27 mouse cellular contexts compared by ENCODE assay signal in the genomic region with DNA sequence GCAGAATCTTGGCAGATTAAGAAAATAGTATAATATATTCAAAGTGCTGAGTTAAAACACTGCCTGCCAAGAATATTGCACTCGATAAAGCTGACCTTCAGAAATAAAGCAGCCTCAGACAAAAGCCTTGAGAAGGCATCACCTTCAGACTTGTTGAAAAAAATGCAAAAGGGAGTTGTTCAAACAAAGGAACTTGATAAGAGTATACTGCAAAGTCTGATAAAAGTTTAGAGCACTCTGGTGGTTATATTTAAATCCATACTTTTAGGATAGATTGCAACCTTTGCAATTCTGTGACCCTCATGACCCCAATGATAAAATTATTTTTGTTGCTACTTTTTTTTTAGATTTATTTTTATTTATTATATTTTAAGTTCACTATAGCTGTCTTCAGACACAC. TPM values are rescaled to one million over a fixed set of nuclear protein-coding genes. Genes with fewer than 3 reads are reported as not detected.
DNase-seq lines count a peak whose midpoint lies in the region; ATAC-seq and TF ChIP-seq lines count a peak whose summit lies in the region.
"Had no signal": no experiment of that assay in that cellular context is flagged by ENCODE, and none has a peak within 500 bp of the region (broad histone marks: within the 10 kb centered on the region; RNA-seq: fewer than 3 reads in every experiment).

No protein-coding gene starts in this region.

- WGBS in forebrain, embryonic 14.5 days: 93% methylated on average over 1 of the region's 1 CpGs
- WGBS in forebrain, embryonic 15.5 days: 91% methylated on average over 1 of the region's 1 CpGs

- TF ChIP-seq RAD21 in MEL (IDR thresholded peaks at IDR 0.05; ENCODE audit: low read depth, low read length): no peak

- H3K27ac ChIP-seq in forebrain, embryonic 14.5 days (ENCODE audit: low read depth, low read length): no peak overlapping the region
- H3K27ac ChIP-seq in forebrain, embryonic 15.5 days (replicated peaks): no peak overlapping the region
- no peak overlapping the region for H3K27ac ChIP-seq in MEL (ENCODE audit: control insufficient read depth, low read depth, low read length)
- H3K27ac ChIP-seq: embryonic facial prominence, embryonic 13.5 days; embryonic facial prominence, embryonic 15.5 days; forebrain, embryonic 10.5 days; forebrain, embryonic 12.5 days had no signal

- no peak overlapping the region for H3K4me3 ChIP-seq in forebrain, embryonic 14.5 days (ENCODE audit: low read depth, low read length)
- no peak overlapping the region for H3K4me3 ChIP-seq in forebrain, embryonic 15.5 days
- H3K4me3 ChIP-seq in MEL (ENCODE audit: control insufficient read depth in 1 of 2, insufficient read depth in 1 of 2, low read depth in 2 of 2, low read length in 2 of 2): no peak overlapping the region
- H3K4me3 ChIP-seq: embryonic facial prominence, embryonic 13.5 days; embryonic facial prominence, embryonic 15.5 days; erythroblast, embryonic 14.5 days; forebrain, embryonic 10.5 days; forebrain, embryonic 12.5 days had no signal

- H3K4me2 ChIP-seq in forebrain, embryonic 14.5 days (ENCODE audit: low read length): no peak overlapping the region
- H3K4me2 ChIP-seq in forebrain, embryonic 15.5 days (replicated peaks): no peak overlapping the region
- H3K4me2 ChIP-seq: embryonic facial prominence, embryonic 13.5 days; embryonic facial prominence, embryonic 15.5 days; forebrain, embryonic 12.5 days had no signal

- H3K9ac ChIP-seq in forebrain, embryonic 14.5 days (ENCODE audit: low read length): no peak overlapping the region
- no peak overlapping the region for H3K9ac ChIP-seq in forebrain, embryonic 15.5 days (replicated peaks)
- no peak overlapping the region for H3K9ac ChIP-seq in MEL (ENCODE audit: control insufficient read depth, low read depth, low read length, poor library complexity, severe bottlenecking)
- H3K9ac ChIP-seq: embryonic facial prominence, embryonic 13.5 days; embryonic facial prominence, embryonic 15.5 days; forebrain, embryonic 12.5 days had no signal

- H3K27me3 ChIP-seq in forebrain, embryonic 14.5 days (replicated peaks; ENCODE audit: control insufficient read depth, insufficient read depth, low read length): no peaks in the 10 kb centered on the region
- H3K27me3 ChIP-seq in forebrain, embryonic 15.5 days: no peaks in the 10 kb centered on the region
- H3K27me3 ChIP-seq in MEL (ENCODE audit: control insufficient read depth in 1 of 2, insufficient read depth in 2 of 2, low read length in 2 of 2): no peaks in the 10 kb centered on the region
- H3K27me3 ChIP-seq: CH12.LX; embryonic facial prominence, embryonic 13.5 days; embryonic facial prominence, embryonic 15.5 days; forebrain, embryonic 12.5 days had no signal

- no peak for ATAC-seq in forebrain, embryonic 14.5 days
- no peak for ATAC-seq in forebrain, embryonic 15.5 days (replicated peaks)
- peak; percentile 85 for ATAC-seq in megakaryocyte-erythroid progenitor cell, adult 5-6 weeks (replicated peaks; ENCODE audit: low FRiP score, low TSS enrichment, poor library complexity, severe bottlenecking)
- ATAC-seq: CD4-positive, CD25-positive, alpha-beta regulatory T cell, adult 4 months; forebrain, embryonic 16.5 days had no signal

- H3K79me2 ChIP-seq in MEL (ENCODE audit: control insufficient read depth, insufficient read depth, low read length, poor library complexity): no peaks in the 10 kb centered on the region

- no peak for TF ChIP-seq CTCF in MEL (IDR thresholded peaks at IDR 0.05 in 2 of 3, conservative IDR thresholded peaks at IDR 0.05 in 1 of 3; ENCODE audit: control insufficient read depth in 1 of 3, insufficient read depth in 1 of 3, low read depth in 2 of 3, low read length in 3 of 3, poor library complexity in 1 of 3, severe bottlenecking in 1 of 3)

- TF ChIP-seq EP300 in MEL (IDR thresholded peaks at IDR 0.05; ENCODE audit: low read depth in 1 of 2, low read length in 2 of 2): peak; percentile 80 to 81

- DNase-seq in forebrain, embryonic 14.5 days (ENCODE audit: low spot score): peak; percentile 2
- peak; percentile 50 for DNase-seq in MEL (ENCODE audit: low read depth, low spot score)
- no peak for DNase-seq in kidney, postnatal 25 days
- DNase-seq: adrenal gland, adult 2 months; adrenal gland, postnatal 10 days; adrenal gland, postnatal 25 days; B cell, adult 2 months; cerebellum, adult 11 months; cerebellum, adult 18-20 months; cerebellum, adult 8-10 months; cerebellum, adult 9-11 months; cerebellum, postnatal 14 days; cerebellum, postnatal 36 days; embryo, embryonic 11 days had no signal

- H3K4me1 ChIP-seq in forebrain, embryonic 14.5 days (ENCODE audit: control insufficient read depth, insufficient read depth, low read length): no peaks in the 10 kb centered on the region
- no peaks in the 10 kb centered on the region for H3K4me1 ChIP-seq in forebrain, embryonic 15.5 days
- peaks cover 3 to 10% of the 10 kb centered on the region in 2 experiments; a peak in 3 of 4 replicates for H3K4me1 ChIP-seq in MEL (ENCODE audit: control insufficient read depth in 1 of 2, insufficient read depth in 2 of 2, low read length in 2 of 2)
- H3K4me1 ChIP-seq: embryonic facial prominence, embryonic 13.5 days; embryonic facial prominence, embryonic 15.5 days had no signal

- no peak for TF ChIP-seq POLR2A in MEL (IDR thresholded peaks at IDR 0.05; ENCODE audit: control insufficient read depth in 1 of 2, insufficient read depth in 1 of 2, low read depth in 1 of 2, low read length in 2 of 2, poor library complexity in 1 of 2)

- no peaks in the 10 kb centered on the region for H3K9me3 ChIP-seq in forebrain, embryonic 14.5 days (replicated peaks; ENCODE audit: control insufficient read depth, low read length)
- H3K9me3 ChIP-seq in forebrain, embryonic 15.5 days: no peaks in the 10 kb centered on the region
- no peaks in the 10 kb centered on the region for H3K9me3 ChIP-seq in MEL (replicated peaks; ENCODE audit: insufficient read depth, low read length)
- H3K9me3 ChIP-seq: embryonic facial prominence, embryonic 13.5 days; embryonic facial prominence, embryonic 15.5 days; forebrain, embryonic 10.5 days; forebrain, embryonic 12.5 days; G1E had no signal

- H3K36me3 ChIP-seq in forebrain, embryonic 14.5 days (ENCODE audit: control insufficient read depth, insufficient read depth, low read length): peaks cover 31% of the 10 kb centered on the region
- peaks cover 29% of the 10 kb centered on the region for H3K36me3 ChIP-seq in forebrain, embryonic 15.5 days
- peaks cover 7 to 21% of the 10 kb centered on the region in 2 experiments for H3K36me3 ChIP-seq in MEL (ENCODE audit: control insufficient read depth in 1 of 2, insufficient read depth in 2 of 2, low read length in 2 of 2)

TF ChIP-seq in MEL, 35 proteins besides CTCF, POLR2A, EP300 and RAD21 (continues in another document):
- TF ChIP-seq NRF1 (IDR thresholded peaks at IDR 0.05; ENCODE audit: insufficient read depth, low read depth, low read length, poor library complexity, severe bottlenecking) (no peak), SMC3 (IDR thresholded peaks at IDR 0.05; ENCODE audit: low read depth, low read length) (no peak), MEF2A (IDR thresholded peaks at IDR 0.05; ENCODE audit: extremely low read depth, insufficient replicate concordance, low read depth, low read length, poor library complexity, severe bottlenecking) (no peak; the same call in 1 of the 2 replicates), ZMIZ1 (IDR thresholded peaks at IDR 0.05; ENCODE audit: low read depth, low read length) (no peak), ZNF384 (IDR thresholded peaks at IDR 0.05; ENCODE audit: low read depth, low read length) (peak; percentile 91), TCF12 (IDR thresholded peaks at IDR 0.05; ENCODE audit: low read depth, low read length) (peak; percentile 90), BHLHE40 (IDR thresholded peaks at IDR 0.05; ENCODE audit: borderline replicate concordance, low read depth, low read length) (no peak), SIN3A (IDR thresholded peaks at IDR 0.05; ENCODE audit: low read length) (no peak; the same call in 1 of the 2 replicates), POLR2AphosphoS5 (IDR thresholded peaks at IDR 0.05; ENCODE audit: borderline replicate concordance, low read depth, low read length) (no peak), RCOR1 (IDR thresholded peaks at IDR 0.05; ENCODE audit: low read depth, low read length) (peak; percentile 80), USF2 (IDR thresholded peaks at IDR 0.05; ENCODE audit: borderline replicate concordance in 1 of 2, insufficient read depth in 1 of 2, low read depth in 1 of 2, low read length in 2 of 2) (no peak), MAZ (IDR thresholded peaks at IDR 0.05; ENCODE audit: low read depth, low read length) (no peak), MAX (IDR thresholded peaks at IDR 0.05; ENCODE audit: low read length) (no peak)

RNA-seq across cellular contexts. Expression of gene 4931423N10Rik, which starts 6.2 kb away (rescaled TPM):
- 0.09 TPM in 1 of 2 replicates, not detected in the other for polyA plus RNA-seq in forebrain, embryonic 14.5 days (2014; fragmentation: Nextera tagmentation; extraction: Ambion mirVana)
- polyA plus RNA-seq in forebrain, embryonic 15.5 days (2015; fragmentation: Nextera tagmentation; extraction: Ambion mirVana): 0.15 TPM in 1 of 2 replicates, not detected in the other
- total RNA-seq in MEL (2012; rRNA removed): not detected in 2 replicates
- not detected for polyA plus RNA-seq in MEL (2012; ENCODE audit: insufficient read depth in 1 of 2, insufficient read length in 2 of 2, low read depth in 1 of 2, low replicate concordance in 2 of 2, missing spikeins in 1 of 2)
- total RNA-seq in megakaryocyte-erythroid progenitor cell, adult 5-6 weeks (2014; fragmentation: Nextera tagmentation): not detected in 2 replicates
- not detected in 2 replicates for total RNA-seq in megakaryocyte-erythroid progenitor cell, adult 5-6 weeks (2017)
- total RNA-seq: adrenal gland, adult 2 months; adrenal gland, postnatal 10 days; CH12.LX; common myeloid progenitor, adult 5-6 weeks had no signal
- polyA plus RNA-seq: adrenal gland, adult 2 months; CD4-positive, CD25-positive, alpha-beta regulatory T cell, adult 4 months; embryonic facial prominence, embryonic 11.5 days; embryonic facial prominence, embryonic 13.5 days; embryonic facial prominence, embryonic 15.5 days; erythroblast, embryonic 14.5 days; forebrain, embryonic 10.5 days; forebrain, embryonic 12.5 days; G1E had no signal

RNA-seq across cellular contexts. Expression of gene Yme1l1, which starts 44.9 kb away (rescaled TPM):
- 64.4 and 71.3 TPM in 2 replicates for polyA plus RNA-seq in forebrain, embryonic 14.5 days (2014; fragmentation: Nextera tagmentation; extraction: Ambion mirVana)
- 69.4 and 71.7 TPM in 2 replicates for polyA plus RNA-seq in forebrain, embryonic 15.5 days (2015; fragmentation: Nextera tagmentation; extraction: Ambion mirVana)
- 68.2 and 70.6 TPM in 2 replicates for total RNA-seq in MEL (2012; rRNA removed)
- polyA plus RNA-seq in MEL (2012; ENCODE audit: insufficient read depth in 1 of 2, insufficient read length in 2 of 2, low read depth in 1 of 2, low replicate concordance in 2 of 2, missing spikeins in 1 of 2): 100 to 1,000 TPM in 1 of 2 experiments, 10 to 100 TPM in 1; 72.9 to 103 TPM
- total RNA-seq in megakaryocyte-erythroid progenitor cell, adult 5-6 weeks (2014; fragmentation: Nextera tagmentation): 58.0 and 85.1 TPM in 2 replicates
- total RNA-seq in megakaryocyte-erythroid progenitor cell, adult 5-6 weeks (2017): 95.1 and 133 TPM in 2 replicates

RNA-seq across cellular contexts. Expression of gene Mastl, which starts 45.2 kb away (rescaled TPM):
- 6.7 and 7.0 TPM in 2 replicates for polyA plus RNA-seq in forebrain, embryonic 14.5 days (2014; fragmentation: Nextera tagmentation; extraction: Ambion mirVana)
- 4.9 and 5.8 TPM in 2 replicates for polyA plus RNA-seq in forebrain, embryonic 15.5 days (2015; fragmentation: Nextera tagmentation; extraction: Ambion mirVana)
- 8.2 and 9.5 TPM in 2 replicates for total RNA-seq in MEL (2012; rRNA removed)
- polyA plus RNA-seq in MEL (2012; ENCODE audit: insufficient read depth in 1 of 2, insufficient read length in 2 of 2, low read depth in 1 of 2, low replicate concordance in 2 of 2, missing spikeins in 1 of 2): 1 to 10 TPM in 1 of 2 experiments, not detected in 1; 8.0 TPM
- total RNA-seq in megakaryocyte-erythroid progenitor cell, adult 5-6 weeks (2014; fragmentation: Nextera tagmentation): 8.0 and 11.6 TPM in 2 replicates
- 10.0 and 13.6 TPM in 2 replicates for total RNA-seq in megakaryocyte-erythroid progenitor cell, adult 5-6 weeks (2017)
- polyA plus RNA-seq: adrenal gland, adult 2 months had no signal

Comparison
In these comparisons a context has a peak if more than half of its experiments do, and no peak if none do; other contexts are left out.
1. DNase-seq: peak in forebrain, embryonic 14.5 days (single experiment) and MEL (single experiment); none in kidney, postnatal 25 days (0 of 2).